Mouse (Mus musculus) limb, embryonic 11.5 days (tissue): ENCODE data around the gene Ctsll3. TPM values are rescaled to one million over a fixed set of nuclear protein-coding genes. Genes with fewer than 3 reads are reported as not detected.

Source experiments
- ATAC-seq: fragments of 200-750 bp; cut with Nextera tagmentation; 2 replicates; pipeline ENCODE4 v1.8.0; 2017; ENCODE audit warnings: low read depth; ENCODE audit not compliant: insufficient number of reproducible peaks, low FRiP score, low TSS enrichment
- DNase-seq: peaks from one replicate; pipeline ENCODE4 v3.0.0-alpha.2; 2015; ENCODE audit warnings: low spot score
- H3K27ac ChIP-seq: fragments of 300-500 bp; sonication (generic); replicated peaks from 2 replicates; pipeline ENCODE4 v1.5.1; 2014; ENCODE audit warnings: low read depth, mild to moderate bottlenecking, low read length
- H3K27me3 ChIP-seq: fragments of 300-500 bp; sonication (generic); 2 replicates; pipeline ENCODE4 v1.6.1; 2014; ENCODE audit warnings: mild to moderate bottlenecking, low read length, mixed read lengths; ENCODE audit not compliant: control insufficient read depth, insufficient read depth
- H3K36me3 ChIP-seq: fragments of 300-500 bp; sonication (generic); 2 replicates; pipeline ENCODE4 v1.6.1; 2014; ENCODE audit warnings: mild to moderate bottlenecking, low read length, moderate library complexity, mixed read lengths; ENCODE audit not compliant: control insufficient read depth, insufficient read depth
- H3K4me1 ChIP-seq: fragments of 300-500 bp; sonication (generic); 2 replicates; pipeline ENCODE4 v1.6.1; 2014; ENCODE audit warnings: low read length, mixed read lengths; ENCODE audit not compliant: control insufficient read depth, insufficient read depth
- H3K4me2 ChIP-seq: fragments of 300-500 bp; sonication (generic); 2 replicates; pipeline ENCODE4 v1.6.1; 2014; ENCODE audit warnings: low read depth, mild to moderate bottlenecking, moderate library complexity; ENCODE audit not compliant: severe bottlenecking
- H3K4me3 ChIP-seq: fragments of 300-500 bp; sonication (generic); 2 replicates; pipeline ENCODE4 v1.5.1; 2014; ENCODE audit warnings: low read depth, low read length
- H3K9ac ChIP-seq: fragments of 300-500 bp; sonication (generic); 2 replicates; pipeline ENCODE4 v1.6.1; 2014; ENCODE audit warnings: mild to moderate bottlenecking, low read length
- H3K9me3 ChIP-seq: fragments of 300-500 bp; sonication (generic); 2 replicates; pipeline ENCODE4 v1.6.1; 2016; ENCODE audit warnings: low read length; ENCODE audit not compliant: control insufficient read depth
- WGBS: fragments of 180-500 bp; shearing (Covaris S2); extraction: QIAGEN DNeasy Blood & Tissue Kit; methylation state at CpG from one replicate; pipeline ENCODE4 v1.1.7; 2014; 5-methylcytosine and 5-hydroxymethylcytosine counted together
- polyA plus RNA-seq: library from polyadenylated mRNA; unstranded; fragments of >200 nt; fragmentation: Nextera tagmentation; extraction: Ambion mirVana; gene quantifications from 2 replicates; pipeline ENCODE4 v1.2.1, GENCODE M21; 2014

Gene Ctsll3
- polyA plus RNA-seq, 1 experiment from 2014 or later = not detected

DNA sequence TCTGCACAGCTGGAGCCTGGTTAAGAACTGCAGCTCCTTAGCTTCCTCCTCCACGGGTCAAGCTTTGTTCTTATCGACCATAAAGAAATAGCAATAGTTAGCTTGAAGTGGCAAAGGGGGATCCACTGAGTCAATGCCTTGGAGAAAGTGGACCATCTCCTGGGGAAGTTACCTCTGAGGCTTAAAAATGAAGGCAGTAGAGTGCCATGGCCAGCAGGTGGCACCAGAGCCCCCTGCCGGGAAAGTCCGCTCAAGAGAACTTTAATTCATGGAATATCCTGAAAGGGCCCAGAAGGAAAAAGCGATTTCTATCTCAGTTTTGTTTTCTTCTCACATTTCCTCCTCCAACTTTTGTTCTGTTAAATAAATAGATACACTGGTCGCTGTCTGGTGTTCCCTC, 43.5 kb downstream of the Ctsll3 start:
- H3K4me3 ChIP-seq = no peak overlapping the region
- H3K27me3 ChIP-seq = no peaks in the 10 kb centered on the region
- H3K9me3 ChIP-seq = no peaks in the 10 kb centered on the region
- no peak overlapping the region for H3K4me2 ChIP-seq
- H3K27ac ChIP-seq = no peak overlapping the region
- peak; percentile 72 for DNase-seq
- no peaks in the 10 kb centered on the region for H3K4me1 ChIP-seq
- H3K9ac ChIP-seq = no peak overlapping the region
- ATAC-seq = no peak
- H3K36me3 ChIP-seq = peaks cover 6% of the 10 kb centered on the region; the same call in 1 of the 2 replicates
- WGBS = 51% methylated on average over 6 of the region's 6 CpGs

DNA sequence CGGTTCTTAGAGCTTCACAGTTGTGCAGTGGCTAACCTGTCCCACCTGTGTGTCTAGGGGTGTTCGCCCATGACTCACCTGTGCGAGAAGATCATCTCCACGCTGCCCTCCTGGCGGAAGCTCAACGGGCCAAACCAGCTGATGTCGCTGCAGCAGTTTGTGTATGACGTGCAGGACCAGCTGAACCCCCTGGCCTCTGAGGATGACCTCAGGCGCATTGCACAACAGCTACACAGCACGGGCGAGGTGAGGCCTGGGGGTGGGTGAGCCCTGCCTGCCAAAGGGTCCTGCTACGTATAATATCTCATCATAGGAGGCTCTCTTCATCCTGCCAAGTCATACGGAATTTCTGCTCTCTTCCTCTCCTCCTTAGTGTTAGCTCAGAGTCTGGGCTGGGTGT, 45.4 kb downstream of the Ctsll3 start:
- ATAC-seq = no peak
- Histone ChIP-seq H3K4me1 (no peaks in the 10 kb centered on the region), H3K4me2 (no peak overlapping the region), H3K4me3 (no peak overlapping the region), H3K27ac (no peak overlapping the region), H3K36me3 (peaks cover 8% of the 10 kb centered on the region), H3K9me3 (no peaks in the 10 kb centered on the region), H3K9ac (no peak overlapping the region), H3K27me3 (no peaks in the 10 kb centered on the region)
- 90% methylated on average over 13 of the region's 13 CpGs for WGBS
- DNase-seq = no peak

DNA sequence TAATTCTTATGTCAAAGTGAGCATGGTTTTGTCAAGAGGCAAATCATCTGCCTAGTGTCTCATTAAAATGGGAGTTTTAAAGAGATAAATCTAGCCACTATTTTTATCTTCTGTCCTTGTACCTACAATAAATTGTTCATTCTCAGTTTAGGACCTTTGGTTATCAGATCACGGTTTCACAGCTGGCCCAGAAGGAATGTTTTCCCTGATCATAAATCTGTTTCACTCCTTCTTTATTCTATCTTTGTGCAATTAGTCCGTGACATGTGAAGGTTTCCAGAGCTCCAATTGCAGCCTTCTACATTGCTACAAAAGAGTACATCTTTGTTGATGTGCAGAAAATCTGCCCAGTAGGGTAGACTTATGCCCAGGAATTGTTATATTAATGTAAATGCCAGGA, 47.4 kb downstream of the Ctsll3 start:
- H3K36me3 ChIP-seq = peaks cover 10% of the 10 kb centered on the region
- no peak overlapping the region for H3K4me2 ChIP-seq
- H3K27me3 ChIP-seq = no peaks in the 10 kb centered on the region
- H3K27ac ChIP-seq = no peak overlapping the region
- no peak overlapping the region for H3K4me3 ChIP-seq
- DNase-seq = no peak
- 32% methylated on average over 2 of the region's 2 CpGs for WGBS
- no peaks in the 10 kb centered on the region for H3K9me3 ChIP-seq
- no peaks in the 10 kb centered on the region for H3K4me1 ChIP-seq
- no peak for ATAC-seq
- H3K9ac ChIP-seq = no peak overlapping the region

DNA sequence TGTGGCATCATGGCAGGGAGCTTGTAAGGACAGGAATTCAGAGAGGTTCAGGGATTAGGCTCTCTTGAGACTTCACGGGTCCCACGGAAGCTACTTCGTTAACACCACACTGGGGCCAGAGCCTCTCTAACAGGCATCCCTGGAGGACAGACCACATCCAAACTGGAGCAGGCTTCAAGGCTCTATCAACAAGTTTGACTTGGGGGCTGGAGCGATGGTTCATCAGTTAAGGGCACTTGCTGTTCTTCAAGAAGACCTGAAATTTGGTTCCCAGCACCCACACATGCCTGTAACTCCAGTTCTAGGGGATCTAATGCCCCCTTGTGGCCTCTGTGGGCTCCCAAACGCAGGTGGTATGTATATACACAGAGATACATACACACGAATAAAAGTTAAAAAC, 49.4 kb downstream of the Ctsll3 start:
- Histone ChIP-seq H3K27ac (no peak overlapping the region), H3K9ac (no peak overlapping the region), H3K36me3 (peaks cover 10% of the 10 kb centered on the region), H3K27me3 (no peaks in the 10 kb centered on the region), H3K4me2 (no peak overlapping the region), H3K4me3 (no peak overlapping the region), H3K9me3 (no peaks in the 10 kb centered on the region), H3K4me1 (no peaks in the 10 kb centered on the region)
- ATAC-seq (no peak), DNase-seq (no peak)
- 96% methylated on average over 6 of the region's 6 CpGs for WGBS

DNA sequence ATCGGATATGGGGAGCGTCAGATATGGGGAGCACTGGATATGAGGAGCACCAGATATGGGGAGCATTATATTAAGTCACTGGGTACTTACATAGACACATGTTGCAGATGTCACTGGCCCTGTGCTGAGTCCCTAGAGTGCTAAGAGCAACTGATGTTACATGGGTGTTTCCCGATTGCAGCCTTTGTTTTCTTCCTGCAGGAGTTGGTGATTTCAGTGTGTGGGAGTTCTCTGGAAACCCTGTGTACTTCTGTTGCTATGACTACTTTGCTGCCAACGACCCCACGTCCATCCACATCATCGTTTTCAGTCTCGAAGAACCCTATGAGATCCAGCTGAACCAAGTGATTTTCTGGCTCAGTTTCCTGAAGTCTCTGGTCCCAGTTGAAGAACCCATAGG, 51.7 kb downstream of the Ctsll3 start:
- DNase-seq (no peak), ATAC-seq (no peak)
- H3K4me1 ChIP-seq = no peaks in the 10 kb centered on the region
- no peak overlapping the region for H3K27ac ChIP-seq
- no peak overlapping the region for H3K9ac ChIP-seq
- no peak overlapping the region for H3K4me2 ChIP-seq
- no peak overlapping the region for H3K4me3 ChIP-seq
- no peaks in the 10 kb centered on the region for H3K9me3 ChIP-seq
- H3K27me3 ChIP-seq = no peaks in the 10 kb centered on the region
- WGBS = 87% methylated on average over 7 of the region's 7 CpGs
- peaks cover 10% of the 10 kb centered on the region for H3K36me3 ChIP-seq

DNA sequence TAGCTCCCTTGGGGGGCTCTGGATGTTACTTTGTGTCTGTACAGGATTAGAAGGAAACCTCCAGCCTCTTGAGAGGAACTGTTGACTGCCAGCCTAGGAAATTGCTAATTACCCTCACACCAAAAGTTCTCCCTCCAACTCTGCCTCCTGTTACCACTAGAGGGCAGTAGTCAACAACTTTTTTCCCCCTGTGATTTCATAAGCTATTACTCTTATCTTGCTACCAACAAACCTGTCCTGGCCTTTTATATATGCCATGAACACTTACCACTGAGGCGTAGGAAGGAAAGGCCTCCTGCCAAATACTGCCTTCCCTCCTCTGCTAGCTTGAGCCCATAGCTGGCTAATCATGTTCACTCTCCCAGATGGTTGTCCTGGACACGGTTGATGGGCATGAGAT, 54.1 kb downstream of the Ctsll3 start:
- Histone ChIP-seq H3K9me3 (no peaks in the 10 kb centered on the region), H3K36me3 (peaks cover 10% of the 10 kb centered on the region), H3K4me2 (no peak overlapping the region), H3K9ac (no peak overlapping the region), H3K27me3 (no peaks in the 10 kb centered on the region), H3K4me3 (no peak overlapping the region), H3K27ac (no peak overlapping the region), H3K4me1 (no peaks in the 10 kb centered on the region)
- ATAC-seq (no peak), DNase-seq (no peak)
- WGBS = 90% methylated on average over 2 of the region's 2 CpGs

Other genes with a start within 250 kb of the Ctsll3 start
- gene Dapk1, start 200.9 kb downstream of the Ctsll3 start, polyA plus RNA-seq = 14.2 and 14.8 TPM in 2 replicates
- gene BC051665, start 16.5 kb downstream of the Ctsll3 start, polyA plus RNA-seq = not detected in 2 replicates
- not detected in 2 replicates for gene 4930486L24Rik, start 61.6 kb upstream of the Ctsll3 start, polyA plus RNA-seq
- 0.16 TPM in 1 of 2 replicates, not detected in the other for gene Gm49392, start 94.0 kb upstream of the Ctsll3 start, polyA plus RNA-seq
- 1.5 and 3.2 TPM in 2 replicates for gene Ctla2b, start 94.6 kb upstream of the Ctsll3 start, polyA plus RNA-seq
- gene Tpbpb, start 102.0 kb upstream of the Ctsll3 start, polyA plus RNA-seq = not detected in 2 replicates
- not detected in 2 replicates for gene Gm49393, start 132.7 kb upstream of the Ctsll3 start, polyA plus RNA-seq
- 0.79 and 1.1 TPM in 2 replicates for gene Gm49391, start 133.7 kb upstream of the Ctsll3 start, polyA plus RNA-seq
- 12.5 and 13.8 TPM in 2 replicates for gene Ctla2a, start 133.8 kb upstream of the Ctsll3 start, polyA plus RNA-seq
- not detected in 2 replicates for gene Tpbpa, start 139.1 kb upstream of the Ctsll3 start, polyA plus RNA-seq
- gene Ctsj, start 203.1 kb upstream of the Ctsll3 start, polyA plus RNA-seq = not detected in 2 replicates
- not detected in 2 replicates for gene Ctsq, start 237.8 kb upstream of the Ctsll3 start, polyA plus RNA-seq